Mouse (Mus musculus) urinary bladder, postnatal 10 days (tissue): ENCODE data around the gene Tagap.
"Not testable (repeated sequence)": the region's sequence is repeated elsewhere in the genome, so short reads cannot be mapped to it uniquely, and the experiment has no call there.

ENCODE experiments used
- DNase-seq: peaks from one replicate; pipeline ENCODE4 v3.0.0; 2022; ENCODE audit warnings: low spot score

Tagap gene

DNA sequence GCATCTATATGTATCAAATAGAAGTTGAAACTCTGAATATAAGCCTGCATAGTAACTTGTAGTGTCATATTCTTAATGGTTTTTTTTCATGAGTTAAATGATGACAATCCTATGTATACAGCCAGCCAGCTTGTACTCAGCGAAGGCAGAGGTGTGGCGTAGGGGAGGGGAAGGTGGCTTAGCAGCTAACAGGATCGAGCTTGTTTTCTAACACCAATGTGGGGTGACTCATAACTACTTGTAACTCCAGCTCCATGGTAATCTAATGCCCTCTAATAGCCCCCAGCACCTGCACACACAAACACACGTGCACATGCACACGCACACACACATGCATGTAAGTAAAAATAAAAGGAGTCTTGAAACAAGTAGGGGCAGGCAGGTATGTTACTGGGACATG lies 42.7 kb downstream of the Tagap start:
- not testable (repeated sequence) for DNase-seq

DNA sequence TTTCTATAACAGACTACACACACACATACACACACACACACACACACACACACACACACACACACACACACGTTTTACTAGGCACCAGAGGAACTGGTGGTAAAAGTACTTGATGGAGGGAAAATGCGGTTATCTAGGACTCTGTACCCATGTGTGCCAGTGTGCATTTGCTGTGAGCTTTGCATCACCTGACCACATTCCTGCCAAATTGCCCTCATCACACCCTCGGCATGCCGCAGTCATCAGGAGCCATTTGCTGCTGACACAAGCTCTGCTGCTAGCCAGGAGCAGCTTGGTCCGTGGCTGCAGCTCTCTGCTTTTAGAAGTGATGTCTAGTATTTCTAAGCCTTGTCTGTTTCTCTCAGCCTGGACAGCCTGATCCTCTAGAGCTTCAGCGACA lies 44.0 kb downstream of the Tagap start:
- DNase-seq = not testable (repeated sequence)

- DNase-seq = not testable (repeated sequence)
These were observed 57.7 kb downstream of the Tagap start for GRCm38 (mm10) chr17:7983484-7983883.
